Mouse (Mus musculus) liver, embryonic 15.5 days (tissue): ENCODE data around the gene Mgat2. TPM values are rescaled to one million over a fixed set of nuclear protein-coding genes. Genes with fewer than 3 reads are reported as not detected.
A peak's percentile ranks its signal among the peaks of the same experiment; 100 is the strongest.

ENCODE experiments used
- ATAC-seq: fragments of 200-750 bp; cut with Nextera tagmentation; 2 replicates; pipeline ENCODE4 v1.8.0; 2017; ENCODE audit warnings: moderate number of reproducible peaks, mild to moderate bottlenecking, moderate library complexity; ENCODE audit not compliant: insufficient read depth
- H3K27ac ChIP-seq: fragments of 300-500 bp; sonication (generic); replicated peaks from 2 replicates; pipeline ENCODE4 v1.5.1; 2015; ENCODE audit warnings: mild to moderate bottlenecking, inconsistent platforms
- H3K27me3 ChIP-seq: fragments of 300-500 bp; sonication (generic); 2 replicates; pipeline ENCODE4 v1.6.1; 2015; ENCODE audit warnings: mild to moderate bottlenecking, inconsistent platforms
- H3K36me3 ChIP-seq: fragments of 300-500 bp; sonication (generic); replicated peaks from 2 replicates; pipeline ENCODE4 v1.6.1; 2015; ENCODE audit warnings: moderate library complexity, mild to moderate bottlenecking, inconsistent platforms
- H3K4me1 ChIP-seq: fragments of 300-500 bp; sonication (generic); replicated peaks from 2 replicates; pipeline ENCODE4 v1.6.1; 2015; ENCODE audit warnings: inconsistent platforms
- H3K4me2 ChIP-seq: fragments of 300-500 bp; sonication (generic); 2 replicates; pipeline ENCODE4 v1.6.1; 2015; ENCODE audit warnings: moderate library complexity, mild to moderate bottlenecking, inconsistent platforms
- H3K4me3 ChIP-seq: fragments of 300-500 bp; sonication (generic); replicated peaks from 2 replicates; pipeline ENCODE4 v1.5.1; 2015; ENCODE audit warnings: mild to moderate bottlenecking, inconsistent platforms
- H3K9ac ChIP-seq: fragments of 300-500 bp; sonication (generic); 2 replicates; pipeline ENCODE4 v1.6.1; 2015; ENCODE audit warnings: moderate library complexity, mild to moderate bottlenecking, inconsistent platforms
- H3K9me3 ChIP-seq: fragments of 300-500 bp; sonication (generic); replicated peaks from 2 replicates; pipeline ENCODE4 v1.6.1; 2016; ENCODE audit warnings: inconsistent platforms
- WGBS: fragments of 180-500 bp; shearing (Covaris S2); methylation state at CpG from one replicate; pipeline ENCODE4 v1.1.7; 2015; ENCODE audit warnings: mixed read lengths; ENCODE audit not compliant: insufficient replicate concordance; 5-methylcytosine and 5-hydroxymethylcytosine counted together
- polyA plus RNA-seq: library from polyadenylated mRNA; unstranded; fragments of >200 nt; fragmentation: Nextera tagmentation; extraction: Ambion mirVana; gene quantifications from 2 replicates; pipeline ENCODE4 v1.2.1, GENCODE M21; 2015

Gene Mgat2
- polyA plus RNA-seq, 1 experiment from 2014 or later = 26.7 TPM

GRCm38 (mm10) chr12:69181800-69182199 lies 2.2 kb upstream of the Mgat2 start:
- Histone ChIP-seq H3K4me2 (no peak overlapping the region), H3K9ac (no peak overlapping the region), H3K27ac (no peak overlapping the region), H3K36me3 (peaks cover 45% of the 10 kb centered on the region), H3K27me3 (no peaks in the 10 kb centered on the region), H3K4me3 (no peak overlapping the region), H3K4me1 (peaks cover 23% of the 10 kb centered on the region), H3K9me3 (no peaks in the 10 kb centered on the region)
- whole genome bisulfite sequencing = 61% methylated on average over 4 of the region's 4 CpGs
- ATAC-seq = no peak

GRCm38 (mm10) chr12:69184342-69185295 lies 662 bp downstream of the Mgat2 start:
- no peaks in the 10 kb centered on the region for H3K9me3 ChIP-seq
- H3K4me2 ChIP-seq = peak overlapping the region; percentile 97
- peak overlapping the region; percentile 90 for H3K4me3 ChIP-seq
- no peaks in the 10 kb centered on the region for H3K27me3 ChIP-seq
- peak; percentile 51 for ATAC-seq
- H3K9ac ChIP-seq = peak overlapping the region; percentile 87
- H3K36me3 ChIP-seq = peaks cover 44% of the 10 kb centered on the region
- WGBS = under 1% methylated on average over 86 of the region's 86 CpGs
- peak overlapping the region; percentile 93 for H3K27ac ChIP-seq
- H3K4me1 ChIP-seq = peaks cover 37% of the 10 kb centered on the region

GRCm38 (mm10) chr12:69185371-69185770 lies 1.4 kb downstream of the Mgat2 start:
- H3K9ac ChIP-seq = peak overlapping the region; percentile 87
- H3K27ac ChIP-seq = peak overlapping the region; percentile 93

GRCm38 (mm10) chr12:69186811-69187471 lies 3.0 kb downstream of the Mgat2 start:
- H3K9me3 ChIP-seq = no peaks in the 10 kb centered on the region
- H3K4me1 ChIP-seq = peaks cover 34% of the 10 kb centered on the region
- H3K27me3 ChIP-seq = no peaks in the 10 kb centered on the region
- peak overlapping the region; percentile 18 for H3K4me3 ChIP-seq
- 57% methylated on average over 5 of the region's 5 CpGs for WGBS
- H3K4me2 ChIP-seq = peak overlapping the region; percentile 39
- no peak for ATAC-seq
- peak overlapping the region; percentile 57 for H3K27ac ChIP-seq
- no peak overlapping the region for H3K9ac ChIP-seq
- H3K36me3 ChIP-seq = peaks cover 53% of the 10 kb centered on the region

More at GRCm38 (mm10) chr12:69185371-69185770, 1.4 kb downstream of the Mgat2 start:
- peaks cover 49% of the 10 kb centered on the region for H3K36me3 ChIP-seq
- WGBS = 35% methylated on average over 7 of the region's 7 CpGs
- peak overlapping the region; percentile 90 for H3K4me3 ChIP-seq
- ATAC-seq = no peak
- no peaks in the 10 kb centered on the region for H3K27me3 ChIP-seq
- H3K9me3 ChIP-seq = no peaks in the 10 kb centered on the region
- H3K4me2 ChIP-seq = peak overlapping the region; percentile 97
- H3K4me1 ChIP-seq = peaks cover 37% of the 10 kb centered on the region

- Histone ChIP-seq H3K9me3 (no peaks in the 10 kb centered on the region), H3K4me2 (no peak overlapping the region), H3K36me3 (peaks cover 60% of the 10 kb centered on the region), H3K4me3 (no peak overlapping the region), H3K27ac (no peak overlapping the region), H3K4me1 (peaks cover 37% of the 10 kb centered on the region), H3K9ac (no peak overlapping the region), H3K27me3 (no peaks in the 10 kb centered on the region)
- WGBS = 85% methylated on average over 9 of the region's 9 CpGs
- no peak for ATAC-seq
Observed at GRCm38 (mm10) chr12:69190074-69190473, 6.1 kb downstream of the Mgat2 start.

- 84% methylated on average over 1 of the region's 1 CpGs for WGBS
- H3K9me3 ChIP-seq = no peaks in the 10 kb centered on the region
- no peak overlapping the region for H3K9ac ChIP-seq
- peaks cover 58% of the 10 kb centered on the region for H3K36me3 ChIP-seq
- no peak overlapping the region for H3K4me3 ChIP-seq
- H3K27ac ChIP-seq = no peak overlapping the region
- ATAC-seq = no peak
- H3K4me2 ChIP-seq = no peak overlapping the region
- H3K27me3 ChIP-seq = no peaks in the 10 kb centered on the region
- peaks cover 33% of the 10 kb centered on the region for H3K4me1 ChIP-seq
Observed at GRCm38 (mm10) chr12:69190522-69190921, 6.6 kb downstream of the Mgat2 start.

- Histone ChIP-seq H3K4me2 (no peak overlapping the region), H3K36me3 (peaks cover 55% of the 10 kb centered on the region), H3K27ac (no peak overlapping the region), H3K27me3 (no peaks in the 10 kb centered on the region), H3K9ac (no peak overlapping the region), H3K4me1 (peaks cover 29% of the 10 kb centered on the region), H3K9me3 (no peaks in the 10 kb centered on the region), H3K4me3 (no peak overlapping the region)
- no peak for ATAC-seq
- 67% methylated on average over 5 of the region's 5 CpGs for WGBS
Observed at GRCm38 (mm10) chr12:69191396-69191795, 7.4 kb downstream of the Mgat2 start.

- Histone ChIP-seq H3K4me1 (peaks cover 20% of the 10 kb centered on the region), H3K4me3 (no peak overlapping the region), H3K4me2 (no peak overlapping the region), H3K36me3 (peaks cover 48% of the 10 kb centered on the region), H3K9ac (no peak overlapping the region), H3K27me3 (no peaks in the 10 kb centered on the region), H3K9me3 (no peaks in the 10 kb centered on the region), H3K27ac (no peak overlapping the region)
- 83% methylated on average over 2 of the region's 2 CpGs for WGBS
- ATAC-seq = no peak
Observed at GRCm38 (mm10) chr12:69192637-69193036, 8.7 kb downstream of the Mgat2 start.

- peak within 1 kb of the TSS; percentile 99 for H3K4me3 ChIP-seq
- no peaks in the 10 kb centered on the region for H3K27me3 ChIP-seq
- WGBS = under 1% methylated on average over 75 of the region's 75 CpGs
- peaks cover 37% of the 10 kb centered on the region for H3K4me1 ChIP-seq
- peak within 1 kb of the TSS; percentile 96 for H3K9ac ChIP-seq
- H3K9me3 ChIP-seq = no peaks in the 10 kb centered on the region
- H3K36me3 ChIP-seq = peaks cover 36% of the 10 kb centered on the region
- peak within 1 kb of the TSS; percentile 83 for H3K27ac ChIP-seq
- peak; percentile 72 for ATAC-seq
- peak within 1 kb of the TSS; percentile 99 for H3K4me2 ChIP-seq
Observed at GRCm38 (mm10) chr12:69196444-69197377, 12.8 kb downstream of the Mgat2 start, which contains the start of gene Gm49383. Gene Gm49383 (minus strand): TSS chr12:69197104.

GRCm38 (mm10) chr12:69197378-69198163 lies 13.6 kb downstream of the Mgat2 start:
- H3K9ac ChIP-seq = peak overlapping the region; percentile 96
- peaks cover 36% of the 10 kb centered on the region for H3K36me3 ChIP-seq
- H3K4me1 ChIP-seq = peaks cover 36% of the 10 kb centered on the region
- H3K27ac ChIP-seq = peak overlapping the region; percentile 83
- under 1% methylated on average over 94 of the region's 94 CpGs for WGBS
- peak overlapping the region; percentile 99 for H3K4me3 ChIP-seq
- H3K9me3 ChIP-seq = no peaks in the 10 kb centered on the region
- peak; percentile 81 for ATAC-seq
- H3K27me3 ChIP-seq = no peaks in the 10 kb centered on the region
- peak overlapping the region; percentile 99 for H3K4me2 ChIP-seq
